Mouse (Mus musculus): ENCODE measurements at regions not wholly inside any gene's neighbourhood (a gene's known extent, or its start where the extent isn't known, plus 50 kb on each side); places are given as distances from the start of the nearest gene placed in this dataset.
"Not testable (repeated sequence)": the region's sequence is repeated elsewhere in the genome, so short reads cannot be mapped to it uniquely, and the experiment has no call there.

DNA sequence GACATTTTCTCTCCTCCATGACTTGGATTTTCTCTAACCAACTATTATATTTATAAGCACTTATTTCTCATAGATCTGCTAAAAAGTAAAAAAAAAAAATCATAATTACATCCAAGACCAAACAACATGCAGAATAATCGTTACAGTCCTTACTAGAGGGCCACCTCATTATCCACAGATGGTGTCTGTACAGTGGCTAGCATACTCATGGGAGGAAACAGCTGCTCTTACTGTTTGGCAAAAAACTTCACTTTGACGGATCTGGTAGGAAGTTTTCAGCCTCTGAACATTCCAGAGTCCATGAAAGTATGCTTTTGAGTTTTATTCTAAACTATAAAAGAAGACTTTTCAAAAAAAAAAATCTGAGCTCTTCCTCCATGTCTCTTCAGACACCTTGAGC, 159.1 kb upstream of the Gm10306 start:
- DNase-seq (ENCODE audit: low spot score), result no peak

DNA sequence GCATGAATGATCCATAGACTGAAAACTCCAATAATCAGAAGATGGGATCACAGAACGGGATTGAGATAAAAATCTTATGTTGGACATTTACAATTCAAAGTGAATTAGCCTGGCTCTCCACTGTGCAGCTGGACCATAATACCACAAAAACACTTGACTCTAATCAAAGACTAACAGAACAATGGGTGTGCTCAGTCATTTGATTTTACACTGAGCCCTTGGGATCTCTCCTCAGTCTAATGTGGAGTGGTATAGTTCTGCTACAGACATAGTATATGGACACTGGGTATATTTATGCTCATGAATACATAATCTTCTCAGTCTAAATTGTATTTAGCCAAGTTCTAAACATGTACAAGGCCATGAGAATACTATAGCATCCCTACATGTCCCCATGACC, 149.4 kb upstream of the Gm10306 start:
- DNase-seq (ENCODE audit: low spot score), result no peak

DNA sequence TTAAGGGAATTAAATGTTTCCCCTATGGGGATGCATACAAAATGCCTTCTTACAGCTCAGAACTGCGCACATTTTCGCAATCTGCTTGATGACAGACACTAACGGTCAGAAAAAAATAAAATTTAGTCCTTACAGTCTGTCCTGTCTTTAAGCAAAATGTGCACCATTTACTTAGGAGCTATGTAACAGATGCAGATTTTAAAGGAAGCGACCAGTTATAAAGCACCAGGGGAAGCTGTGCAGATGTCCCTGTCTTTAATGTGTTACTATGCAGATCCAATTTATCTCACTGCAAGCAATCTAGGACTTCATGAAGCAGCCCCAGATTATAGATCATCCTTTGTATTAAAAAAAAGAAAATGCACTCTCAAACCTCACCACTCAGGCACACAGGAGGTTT, 148.8 kb upstream of the Gm10306 start:
- DNase-seq (ENCODE audit: low spot score), result no peak

DNA sequence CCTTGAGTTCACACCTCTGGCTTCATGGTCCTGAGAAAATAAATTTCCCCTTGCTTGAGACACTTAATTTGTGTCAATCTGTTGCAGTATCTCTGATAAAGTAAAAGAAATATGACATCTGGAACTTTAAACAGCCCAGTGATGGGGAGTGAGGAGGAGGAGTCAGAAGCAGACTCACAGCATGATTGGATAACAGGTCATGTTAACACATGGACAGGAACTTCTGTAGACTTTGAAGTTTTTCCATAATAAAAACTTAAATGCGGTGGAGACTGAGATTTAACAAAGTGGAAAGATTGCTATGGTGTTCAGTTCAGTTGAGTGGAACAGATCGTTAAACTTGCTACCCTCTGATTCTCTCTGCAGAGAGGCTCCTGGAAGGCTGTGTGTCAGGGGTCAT, 143.7 kb upstream of the Gm10306 start:
- DNase-seq (ENCODE audit: low spot score), result no peak

DNA sequence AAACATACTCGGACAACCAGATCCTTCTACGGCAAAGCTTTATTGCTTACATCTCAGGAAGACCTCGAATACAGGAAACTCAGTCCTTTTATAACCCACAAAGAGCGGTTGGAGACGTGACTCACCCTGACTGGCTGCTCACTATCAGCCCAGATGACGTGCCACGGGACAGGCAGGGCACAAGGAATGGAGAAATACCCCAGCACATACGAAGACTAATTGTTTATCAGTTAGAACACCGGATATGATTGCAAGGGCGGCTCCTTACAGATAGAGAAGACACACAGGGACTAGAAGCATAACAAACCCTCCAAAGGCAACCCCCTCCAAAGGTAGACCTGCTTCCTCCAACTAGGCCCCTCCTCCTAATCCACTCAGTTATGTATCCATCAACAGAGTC, 130.8 kb upstream of the Gm10306 start:
- DNase-seq (ENCODE audit: low spot score), result not testable (repeated sequence)

DNA sequence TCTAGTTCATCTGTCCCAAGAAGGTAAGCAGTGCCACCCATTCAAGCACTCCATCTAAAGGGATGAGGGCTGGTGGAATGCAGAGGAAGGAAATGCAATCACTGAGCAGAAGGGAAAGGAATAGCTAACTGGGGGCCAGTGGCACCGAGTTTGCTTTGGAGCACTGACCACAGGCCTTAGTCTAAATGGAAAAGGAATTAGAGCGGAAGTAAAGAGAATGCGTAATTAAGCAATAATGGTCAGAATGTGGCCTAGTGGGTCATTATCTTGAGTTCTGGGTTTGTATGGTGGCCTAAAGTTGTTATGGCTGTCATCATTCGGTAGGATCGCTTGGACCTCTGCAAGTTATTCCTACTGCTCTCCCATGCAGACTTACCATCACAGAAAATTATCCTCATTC, 128.8 kb upstream of the Gm10306 start:
- DNase-seq (ENCODE audit: low spot score), result no peak

DNA sequence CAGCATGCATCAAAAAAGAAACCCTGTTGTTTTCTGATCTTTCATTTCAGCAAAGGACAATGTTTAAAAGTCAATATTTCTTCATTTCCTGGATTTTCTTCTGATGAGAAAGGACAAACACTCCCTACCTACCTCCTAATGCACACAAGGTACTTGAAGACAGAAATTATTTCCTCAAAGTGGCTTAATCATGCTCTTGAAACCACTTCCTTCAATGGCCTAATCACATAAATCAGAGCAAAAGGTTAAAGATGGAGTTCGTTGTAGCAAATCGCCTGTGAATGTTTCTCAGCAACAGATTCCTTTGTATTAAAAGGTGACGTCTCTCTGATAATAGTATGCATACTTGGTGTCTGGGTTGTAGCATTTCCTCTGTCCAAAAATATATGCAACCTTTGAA, 124.3 kb upstream of the Gm10306 start:
- no peak for DNase-seq (ENCODE audit: low spot score)

DNA sequence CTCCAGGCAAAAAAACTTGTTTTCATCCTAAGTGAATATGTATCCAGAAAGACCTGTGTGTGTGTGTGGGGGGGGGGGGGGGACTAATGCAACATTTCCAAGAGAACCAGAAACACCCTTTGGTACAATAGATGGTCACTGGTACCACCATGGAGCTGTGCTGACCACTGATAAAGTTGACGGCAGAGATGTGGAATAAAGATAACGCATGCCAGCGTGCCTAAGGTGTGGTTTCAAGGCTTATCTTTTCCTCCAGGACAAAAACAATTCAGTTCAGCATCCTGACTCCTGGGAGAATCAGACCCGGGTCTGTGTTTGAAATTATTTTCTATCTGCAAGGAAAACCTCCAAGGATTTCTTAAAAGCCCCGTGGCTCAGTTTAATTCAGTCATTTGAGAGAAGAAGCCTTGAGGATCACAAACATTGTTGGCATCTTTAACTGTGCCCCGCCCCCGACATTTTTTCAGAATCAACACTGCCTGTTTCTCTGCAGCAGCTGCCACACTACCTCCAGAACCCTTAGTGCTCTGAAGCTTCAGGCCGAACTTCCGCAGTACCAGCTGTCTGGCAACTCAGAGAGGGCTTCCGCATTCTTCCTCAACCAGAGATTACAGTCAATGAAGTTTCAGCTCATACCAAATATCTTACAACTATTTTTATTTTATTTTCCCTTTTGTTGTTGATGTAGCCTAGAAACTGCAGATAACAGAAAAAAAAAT, 118.5 kb upstream of the Gm10306 start:
- peak; percentile 36 for DNase-seq (ENCODE audit: low spot score)

DNA sequence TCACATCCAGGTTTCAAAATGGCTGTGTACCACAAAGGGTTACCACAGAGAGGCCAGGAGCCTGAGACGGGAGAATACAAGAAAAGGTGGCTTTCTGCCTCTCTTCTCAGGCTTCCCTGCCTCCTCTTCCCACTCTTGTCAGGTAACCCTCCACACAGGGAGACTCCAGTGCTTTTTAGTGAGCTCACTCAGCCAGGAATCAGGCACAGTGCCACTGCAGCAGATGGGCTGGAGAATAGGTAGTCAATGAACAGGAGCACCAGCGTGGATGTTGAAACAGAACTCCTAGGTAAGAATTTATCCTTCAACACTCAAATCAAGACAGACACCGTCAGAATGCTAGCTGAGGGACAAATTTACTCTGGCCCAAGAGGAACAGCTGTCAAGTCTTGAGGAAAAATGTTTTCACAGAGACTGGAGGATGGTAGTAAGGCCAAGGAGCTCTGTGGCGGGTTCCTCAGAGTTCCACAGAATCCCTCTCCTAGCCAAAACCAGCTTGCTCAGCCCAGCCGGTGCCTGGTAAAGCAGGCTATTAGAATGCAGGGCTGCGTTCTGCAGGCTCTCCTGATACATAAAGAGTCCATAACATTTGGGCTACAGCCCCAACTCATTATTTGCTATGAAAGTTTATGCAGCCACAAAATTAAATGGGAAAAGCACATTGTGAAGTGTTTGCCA, 117.0 kb upstream of the Gm10306 start:
- no peak for DNase-seq (ENCODE audit: low spot score)

DNA sequence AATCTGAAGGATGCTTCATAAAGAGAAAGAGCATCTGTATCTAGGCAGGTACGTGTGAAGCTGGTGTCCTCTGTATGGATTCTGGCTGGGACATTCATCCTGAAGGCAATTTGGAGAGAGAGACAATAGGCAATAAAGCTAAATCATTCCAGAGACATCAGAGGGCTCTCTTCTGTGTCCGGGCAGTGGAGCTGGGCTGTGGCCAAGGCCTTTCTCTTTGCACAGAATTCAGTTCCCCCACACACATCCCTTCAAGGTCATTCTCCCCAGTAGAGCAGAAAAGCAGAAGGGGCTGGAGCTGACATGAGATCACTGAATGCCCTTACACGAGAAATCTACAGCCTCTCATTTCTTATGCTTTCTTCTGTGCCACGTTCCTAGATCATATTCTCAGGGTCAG, 109.7 kb upstream of the Gm10306 start:
- DNase-seq (ENCODE audit: low spot score), result peak; percentile 53
